Mouse (Mus musculus) left cerebral cortex, postnatal 10 days (tissue): Measurements from ENCODE around the gene Gm14137. TPM values are rescaled to one million over a fixed set of nuclear protein-coding genes. Genes with fewer than 3 reads are reported as not detected.

Experiments used
- DNase-seq, 2 experiments: peaks; one replicate each; pipeline ENCODE4 v3.0.0; 2021 to 2022; ENCODE audit warnings: low spot score in 2 of 2, mixed read lengths in 1 of 2; ENCODE audit errors: extremely low spot score in 1 of 2
- intact Hi-C: fragments of 180-260 bp; cut with DNase I; formaldehyde crosslinking; loops from one replicate; pipeline ENCODE4 v1.15.1; 2025
- total RNA-seq, 2 experiments: library from RNA; stranded (reverse); gene quantifications; 2 replicates each; pipeline ENCODE4 v1.2.3; 2021

Gm14137 gene
- total RNA-seq, 2 experiments from 2014 or later = not detected

DNA sequence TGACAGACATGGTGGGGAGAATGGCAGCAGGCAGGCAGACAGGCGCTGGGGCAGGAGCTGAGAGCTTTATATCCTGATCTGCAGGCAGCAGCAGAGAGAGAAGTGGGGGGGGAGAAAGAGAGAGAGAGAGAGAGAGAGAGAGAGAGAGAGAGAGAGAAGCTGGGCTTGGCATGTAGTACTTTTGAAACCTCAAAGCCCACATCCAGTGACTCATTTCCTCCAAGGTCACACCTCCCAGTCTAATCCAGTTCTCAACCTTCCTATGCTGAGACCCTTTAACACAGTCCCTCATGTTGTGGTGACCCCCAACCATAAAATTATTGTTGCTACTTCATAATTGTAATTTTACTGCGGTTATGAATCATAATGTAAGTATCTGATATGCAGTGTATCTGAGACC is 4.0 kb upstream of the Gm14137 start:
- intact Hi-C loops = no loop called here
- no peak for DNase-seq

DNA sequence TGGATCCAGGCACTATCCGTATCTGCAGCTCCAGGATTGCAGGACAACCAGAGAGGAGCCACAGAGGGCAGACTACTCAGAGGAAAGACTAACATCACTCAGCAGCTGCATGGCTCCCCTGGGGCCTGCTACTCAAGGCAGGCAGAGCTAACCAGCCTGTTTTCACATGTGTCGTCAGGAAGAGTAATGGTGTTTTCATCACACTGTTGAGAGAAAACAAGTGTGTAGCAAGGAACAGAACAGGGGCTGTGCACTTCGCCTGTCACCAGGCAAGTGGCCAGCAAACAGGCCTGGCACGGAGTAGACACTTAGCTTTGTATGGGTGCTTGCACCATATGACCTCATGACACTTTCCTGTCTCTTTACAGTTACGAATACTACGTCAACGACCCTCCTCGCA is 2.7 kb upstream of the Gm14137 start:
- intact Hi-C loops = no loop called here
- DNase-seq = no peak

DNA sequence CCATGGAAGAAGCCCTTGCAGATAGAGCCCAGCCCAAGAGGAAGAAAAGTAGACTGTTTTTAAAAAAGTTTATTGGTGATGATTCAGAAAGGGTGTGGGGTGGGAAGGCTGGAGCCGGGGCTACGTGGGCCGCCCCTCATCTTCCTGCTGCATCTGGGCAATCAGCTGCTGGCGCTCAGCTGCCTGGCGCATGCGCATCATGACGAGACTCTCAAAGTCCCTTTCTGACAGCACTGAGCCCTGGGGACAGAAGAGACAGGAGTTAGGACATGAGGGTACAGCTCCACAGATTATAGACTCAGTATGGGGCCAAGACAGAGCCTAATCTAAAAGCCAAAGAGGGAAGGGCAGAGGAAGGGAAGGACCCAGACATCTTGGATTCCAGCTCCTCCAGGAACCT is 1.9 kb upstream of the Gm14137 start:
- intact Hi-C loops = no loop called here
- no peak for DNase-seq

DNA sequence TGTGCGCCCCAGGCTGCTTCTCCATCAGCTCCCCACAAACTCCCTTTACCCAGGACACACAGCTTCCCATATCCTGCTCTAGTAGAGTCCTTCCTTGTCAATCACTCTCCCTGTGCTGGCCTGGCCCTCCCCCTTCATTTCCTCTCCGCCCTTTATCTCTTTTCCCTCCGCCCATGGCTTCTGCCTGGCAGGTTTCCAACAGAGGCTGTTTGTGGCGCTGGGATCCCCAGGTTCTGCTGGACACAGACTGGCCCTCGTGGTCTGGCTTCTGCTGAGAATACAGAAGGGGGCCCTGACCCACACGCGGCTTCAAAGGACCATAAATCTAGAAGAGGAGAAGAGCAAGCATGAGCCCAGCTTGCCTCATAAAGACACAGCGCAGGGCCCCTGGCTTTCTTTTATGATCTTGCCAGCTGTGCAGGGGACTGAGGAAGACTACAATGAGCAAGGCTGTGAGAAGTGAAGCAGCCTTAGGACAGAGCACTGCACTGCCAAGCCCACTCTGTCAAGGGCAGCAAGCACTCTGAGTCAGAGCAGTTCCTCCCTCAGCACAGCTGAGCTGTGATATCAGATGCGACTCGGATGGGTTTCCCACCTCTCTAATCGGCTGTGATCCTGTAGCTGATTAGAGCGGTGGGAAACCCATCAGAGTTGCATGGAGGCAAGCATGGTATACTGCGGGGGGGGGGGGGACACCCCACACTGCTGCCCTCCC is 1.3 kb upstream of the Gm14137 start:
- intact Hi-C loops = no loop called here
- DNase-seq = peak in 1 of 2 experiments; percentile 85

DNA sequence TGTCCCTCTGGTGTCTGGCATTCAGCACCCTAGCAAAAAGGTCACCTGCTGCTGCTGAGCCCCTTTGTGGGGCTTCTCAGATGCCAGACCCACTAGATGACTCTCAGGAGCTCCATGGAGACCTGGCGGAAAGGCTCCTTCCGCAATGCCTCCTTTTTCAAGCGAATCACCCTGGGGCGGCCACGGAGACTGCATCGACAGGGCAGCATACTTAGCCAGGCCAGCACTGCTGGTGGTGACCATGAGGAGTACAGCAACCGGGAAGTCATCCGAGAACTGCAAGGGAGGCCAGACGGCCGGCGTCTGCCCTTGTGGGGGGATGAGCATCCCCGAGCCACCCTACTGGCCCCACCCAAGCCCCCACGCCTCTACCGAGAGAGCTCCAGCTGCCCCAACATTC is 557 bp downstream of the Gm14137 start:
- intact Hi-C loops = no loop called here
- DNase-seq = no peak

DNA sequence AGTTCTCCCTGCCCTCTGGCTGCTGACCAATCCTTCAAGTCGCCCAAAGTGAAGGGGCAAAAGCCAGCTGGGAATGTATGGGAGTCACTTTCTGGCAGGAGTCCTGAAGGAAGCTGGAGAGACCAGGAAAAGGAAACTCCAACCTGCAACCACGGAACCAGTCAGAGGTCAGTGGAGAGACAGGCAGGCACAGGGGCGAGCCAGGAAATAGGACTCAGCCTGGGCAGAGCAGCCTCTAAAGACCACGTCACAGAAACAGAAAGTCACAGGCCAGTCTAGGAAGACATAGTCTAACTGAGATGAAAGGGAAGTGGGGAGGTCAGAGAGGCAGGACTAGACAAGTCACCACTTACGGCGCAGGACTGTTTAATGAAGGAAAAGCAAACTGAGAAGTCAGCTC is 1.3 kb downstream of the Gm14137 start:
- intact Hi-C loops = no loop called here

DNA sequence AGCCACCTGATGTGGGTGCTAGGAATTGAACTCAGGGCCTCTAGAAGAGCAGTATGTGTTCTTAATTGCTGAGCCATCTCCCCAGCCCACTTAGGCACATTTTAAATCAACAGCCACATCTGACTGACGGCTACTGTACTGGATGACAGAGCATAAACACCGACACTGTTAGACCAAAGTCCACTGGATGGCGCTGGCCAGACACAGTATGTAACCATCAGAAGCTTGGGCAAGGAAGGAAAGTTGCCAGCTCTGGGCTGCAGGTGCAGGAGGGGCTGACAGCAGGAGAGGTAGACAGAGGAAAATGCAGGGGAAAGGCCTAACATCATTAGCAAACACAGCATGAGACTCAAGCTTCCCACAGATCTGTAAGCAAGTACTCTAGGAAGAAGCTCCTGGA is 2.5 kb downstream of the Gm14137 start:
- intact Hi-C loops = no loop called here
- DNase-seq = no peak

More for the DNA sequence above, 1.3 kb downstream of the Gm14137 start:
- no peak for DNase-seq

DNA sequence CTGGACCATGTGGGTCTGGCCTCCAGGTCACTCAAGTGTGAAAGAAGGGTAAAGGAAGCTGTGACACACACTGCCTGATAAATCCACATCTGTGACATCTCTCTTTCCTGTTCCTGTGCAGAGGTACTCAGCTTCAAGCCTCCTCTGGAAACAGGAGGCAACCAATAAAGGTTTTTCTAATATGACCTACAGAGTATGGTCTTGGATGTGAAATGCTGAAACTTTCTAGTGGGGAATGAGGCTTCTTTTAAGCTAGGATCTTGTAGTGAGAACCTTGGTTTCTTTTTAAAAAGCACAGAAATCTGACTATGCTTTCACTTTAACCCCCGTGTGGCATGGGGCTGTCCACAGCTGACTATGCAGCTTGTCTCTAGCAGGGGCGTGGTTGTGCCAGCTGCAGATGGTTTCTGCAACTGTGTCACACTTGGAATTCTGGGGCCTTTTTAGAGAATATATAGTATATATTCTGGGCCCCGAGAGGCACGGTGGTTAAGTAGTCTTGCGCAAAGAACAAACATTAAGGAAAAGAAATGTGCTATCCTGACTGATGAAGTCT is 3.2 kb downstream of the Gm14137 start:
- intact Hi-C loops = no loop called here
- no peak for DNase-seq

DNA sequence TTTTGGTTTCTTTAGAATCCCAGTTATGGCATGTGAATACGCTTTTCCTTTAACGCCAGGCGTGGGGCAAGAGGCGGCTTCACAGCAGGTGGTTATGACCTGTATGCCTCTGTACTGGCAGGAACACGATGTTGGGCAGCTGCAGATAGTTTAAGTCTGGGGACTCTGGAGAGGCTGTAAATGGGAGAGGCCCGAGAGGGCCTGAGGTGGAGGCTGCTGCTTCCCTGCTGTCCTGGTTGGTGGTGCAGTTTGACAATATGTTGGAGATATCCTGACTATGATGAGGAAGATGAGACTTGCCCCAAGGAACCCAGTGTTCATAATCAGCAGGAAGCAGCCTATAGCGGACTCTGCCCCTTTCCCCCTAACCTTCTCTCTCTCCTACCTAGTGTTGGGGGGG is 8.6 kb downstream of the Gm14137 start:
- DNase-seq = no peak
- intact Hi-C loops = loop anchor here (10.0 kb wide), 1 partner anchor 138 kb away; the partner anchor contains the start of gene Knl1

DNA sequence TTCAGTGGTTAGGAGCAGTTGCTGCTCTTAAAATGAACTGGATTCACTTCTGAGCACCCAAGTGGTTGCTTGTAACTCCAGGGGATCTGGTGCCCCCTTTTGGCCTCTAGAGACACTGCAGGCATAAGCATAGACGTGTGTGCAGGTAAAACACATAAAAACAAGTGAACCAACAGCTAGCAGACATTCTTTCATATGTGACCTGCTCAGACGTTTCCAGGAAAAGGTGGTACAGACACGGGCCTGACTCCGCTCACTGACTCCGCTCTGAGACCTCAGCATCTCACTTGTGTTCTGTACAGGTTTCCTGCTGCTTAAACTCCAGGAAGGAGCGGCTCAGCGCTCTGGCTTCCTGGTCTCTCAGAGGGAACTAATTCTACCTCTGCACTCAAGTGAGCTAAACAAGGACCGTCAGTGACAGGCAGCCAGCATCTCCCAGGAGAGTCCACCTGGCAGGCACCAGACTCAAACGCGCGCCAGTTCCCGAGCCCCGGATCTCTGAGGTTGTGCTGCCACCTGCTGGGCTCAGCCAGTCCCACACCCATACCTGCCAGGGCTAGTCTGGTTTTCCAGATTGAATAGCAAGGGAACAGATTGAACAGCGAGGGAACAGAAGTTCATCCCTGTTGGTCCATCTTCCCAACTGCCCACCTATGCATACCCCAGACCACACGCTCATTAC is 14.9 kb downstream of the Gm14137 start:
- peak; percentile 71 to 82 for DNase-seq
- intact Hi-C loops = loop anchor here (2.0 to 10.0 kb wide), 2 partner anchors 32 to 144 kb away; partner anchors contain the start of genes Knl1 and Rmdn3

DNA sequence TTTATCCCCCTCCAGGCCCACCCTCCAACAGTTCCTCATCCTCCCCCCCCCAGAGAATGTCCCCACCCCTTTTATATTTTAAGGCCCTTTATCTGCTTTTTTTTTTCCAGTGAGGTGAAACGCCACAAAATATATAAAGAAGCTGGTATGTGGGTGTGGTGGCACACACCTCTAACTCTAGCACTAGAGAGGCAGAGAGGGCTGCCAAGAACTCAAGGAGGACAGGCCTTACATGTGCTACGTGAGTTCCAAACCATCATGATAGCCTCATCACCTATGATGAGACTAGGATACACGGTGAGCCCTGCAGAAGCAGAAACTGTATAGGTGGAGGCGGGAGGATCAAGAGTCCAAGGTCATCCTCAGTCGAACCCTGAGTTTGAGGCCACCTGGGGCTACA is 16.7 kb downstream of the Gm14137 start:
- no peak for DNase-seq
- intact Hi-C loops = no loop called here

DNA sequence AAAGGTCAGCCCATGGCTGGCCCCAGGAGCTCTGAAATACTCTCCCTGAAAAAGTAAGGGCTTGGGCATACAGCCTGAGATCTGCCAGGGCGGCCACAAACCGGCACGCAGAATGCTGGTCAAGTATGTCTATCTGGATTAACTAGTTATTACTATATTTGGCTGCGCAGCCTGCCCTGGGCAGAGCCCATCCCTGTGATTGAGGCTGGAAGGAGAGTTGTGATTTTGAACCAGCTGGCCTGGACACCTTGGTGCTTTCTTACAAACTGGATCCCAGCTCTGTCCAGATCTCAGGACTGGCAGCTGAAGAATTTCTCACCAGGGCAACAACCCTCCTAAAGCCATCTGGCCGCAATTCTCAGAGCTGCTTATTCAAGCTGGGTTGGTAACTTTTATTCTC is 19.8 kb downstream of the Gm14137 start:
- intact Hi-C loops = no loop called here
- DNase-seq = no peak

DNA sequence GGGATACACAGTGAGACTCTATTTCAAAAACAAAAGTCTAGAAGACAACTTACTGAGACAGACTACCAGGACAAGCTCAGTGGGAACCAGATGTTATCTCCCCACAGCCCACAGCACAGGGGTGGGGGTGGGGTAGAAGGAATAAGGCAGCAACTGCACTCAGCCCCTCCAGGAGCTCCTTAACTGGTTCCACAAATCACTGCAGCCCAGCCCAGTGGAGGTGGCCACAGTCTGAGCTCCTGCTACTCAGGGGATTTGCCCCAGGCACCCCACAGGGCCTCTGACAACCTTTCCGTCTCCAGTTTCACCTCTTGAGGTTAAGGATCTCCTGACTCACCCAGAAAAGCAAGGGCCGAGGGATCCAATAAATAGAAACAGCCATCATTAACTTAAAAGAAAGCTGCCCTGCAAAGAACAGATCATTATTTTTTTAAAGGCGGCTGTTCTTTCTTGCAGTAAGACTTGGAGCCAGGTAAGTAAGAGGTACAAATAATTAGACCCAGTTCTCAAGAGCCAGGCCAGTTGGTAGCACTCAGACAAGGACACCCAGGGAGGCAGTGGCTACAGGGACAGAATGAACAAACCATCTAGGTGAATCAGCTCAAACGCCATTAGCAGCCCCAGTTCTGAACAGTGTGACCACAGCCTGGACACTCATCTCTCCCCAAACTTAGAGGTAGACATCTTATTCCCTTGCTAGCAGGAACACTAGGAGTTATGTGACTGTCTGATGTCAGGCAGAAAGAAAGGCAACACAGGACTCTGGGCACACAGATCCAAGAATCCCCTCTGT is 22.2 kb downstream of the Gm14137 start:
- intact Hi-C loops = no loop called here
- no peak for DNase-seq

DNA sequence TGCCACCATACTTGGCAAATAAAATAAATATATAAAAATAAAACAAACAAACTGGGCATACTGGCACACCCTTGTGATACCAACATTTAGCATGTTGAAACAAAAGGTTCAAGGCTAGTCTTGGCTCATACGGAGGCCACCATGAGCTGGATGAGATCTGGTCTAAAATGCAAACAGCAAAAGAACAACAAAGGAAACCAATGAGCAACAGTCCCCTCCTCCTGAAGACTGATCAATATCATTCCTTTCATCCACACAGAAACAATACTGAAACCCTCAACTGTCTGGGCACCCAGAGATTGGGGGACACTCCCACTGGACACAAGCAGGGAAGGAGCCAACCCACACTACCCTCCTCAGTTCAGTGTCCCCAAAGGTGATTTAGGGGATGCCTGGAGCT is 23.2 kb downstream of the Gm14137 start:
- intact Hi-C loops = no loop called here
- DNase-seq = no peak

DNA sequence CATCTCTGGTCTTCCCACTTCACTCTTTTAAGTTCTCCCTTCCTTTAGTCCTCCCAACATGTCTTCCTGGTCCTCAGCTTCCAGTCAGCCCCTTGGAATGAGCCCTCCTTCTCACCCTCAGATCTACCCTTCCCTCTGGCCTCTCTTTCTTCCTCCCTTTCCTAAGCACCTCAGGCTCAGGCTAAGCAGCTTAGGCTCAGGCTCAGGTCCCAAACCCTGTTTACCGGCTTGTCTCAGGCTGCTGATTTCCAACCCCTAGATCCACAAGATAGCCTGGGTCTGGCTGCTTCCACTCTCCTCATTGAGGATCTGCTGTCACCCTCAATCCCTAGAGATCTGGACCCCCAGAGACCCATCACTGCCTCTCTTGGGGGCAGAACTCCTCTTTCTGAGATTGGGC is 23.7 kb downstream of the Gm14137 start:
- no peak for DNase-seq
- intact Hi-C loops = no loop called here

DNA sequence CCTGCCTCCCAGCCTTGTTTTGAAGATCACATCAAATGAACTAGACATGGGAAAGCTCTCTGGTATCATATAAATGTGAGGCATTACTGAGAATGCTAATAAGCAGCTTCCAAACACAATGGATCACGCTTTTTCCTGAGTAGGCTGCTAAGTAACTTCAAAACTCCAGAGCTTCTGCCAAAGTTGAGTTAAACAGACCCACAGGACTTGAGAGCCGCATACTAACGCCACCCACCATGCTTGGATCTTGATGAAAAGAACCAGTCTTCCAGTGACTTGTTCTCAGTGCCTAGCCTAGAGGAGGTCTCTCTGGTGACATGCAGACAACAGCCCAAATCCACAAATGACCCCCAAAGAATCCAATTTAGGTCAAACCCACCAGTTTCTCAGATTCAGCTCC is 24.6 kb downstream of the Gm14137 start:
- intact Hi-C loops = no loop called here
- DNase-seq = no peak

DNA sequence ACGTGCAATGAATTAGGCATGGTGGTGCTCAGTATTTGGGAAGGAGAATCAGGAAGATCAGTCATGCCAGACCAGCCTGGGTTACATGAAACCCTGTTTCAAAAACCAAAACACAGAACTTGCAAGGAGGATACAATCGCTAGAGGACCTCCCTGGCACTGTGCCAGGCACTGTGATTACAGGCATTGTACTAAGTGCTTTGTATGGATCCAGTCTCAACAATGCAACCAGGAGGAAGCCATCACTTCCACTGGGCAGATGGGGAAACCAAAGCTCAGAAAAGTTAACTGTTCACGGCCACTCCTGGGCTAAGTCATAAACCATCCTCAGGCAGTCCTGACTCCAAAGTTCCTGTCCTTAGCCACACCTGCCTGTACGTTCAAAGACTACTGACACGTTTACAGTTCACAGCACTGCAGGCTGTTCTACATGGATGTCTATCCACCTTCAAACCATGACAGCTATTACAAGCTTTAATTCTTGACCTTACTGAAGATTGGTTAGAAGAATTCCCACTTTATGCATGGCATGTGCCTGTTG is 28.7 kb downstream of the Gm14137 start:
- DNase-seq = peak in 1 of 2 experiments; percentile 74
- intact Hi-C loops = no loop called here

DNA sequence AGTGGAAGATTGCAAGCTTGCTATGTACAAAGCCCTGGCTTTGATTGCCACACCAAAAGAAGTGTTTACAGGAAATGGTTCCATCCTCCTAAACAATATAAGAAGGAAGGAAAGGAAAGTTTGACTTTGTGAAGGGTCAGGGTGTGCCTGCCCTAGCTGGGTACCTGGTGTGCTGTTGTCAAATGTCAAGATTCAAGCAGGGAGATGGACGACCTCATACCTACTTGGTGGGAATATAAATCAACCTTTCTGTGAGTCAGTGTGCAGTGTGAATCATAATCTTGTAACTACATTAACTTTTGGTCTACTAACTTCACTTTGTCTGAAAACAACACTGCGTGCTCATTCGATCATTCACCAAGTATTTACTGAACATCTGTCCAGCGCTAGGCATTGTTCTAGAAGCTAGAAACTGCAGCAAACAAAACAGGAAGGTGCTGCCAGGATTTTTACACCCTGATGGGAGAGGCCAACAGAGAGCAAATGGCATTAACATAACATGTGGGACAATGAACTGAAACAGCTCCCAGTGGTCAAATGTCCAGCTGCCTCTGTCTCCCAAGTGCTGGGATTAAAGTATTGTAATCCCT is 29.7 kb downstream of the Gm14137 start:
- no peak for DNase-seq
- intact Hi-C loops = no loop called here

DNA sequence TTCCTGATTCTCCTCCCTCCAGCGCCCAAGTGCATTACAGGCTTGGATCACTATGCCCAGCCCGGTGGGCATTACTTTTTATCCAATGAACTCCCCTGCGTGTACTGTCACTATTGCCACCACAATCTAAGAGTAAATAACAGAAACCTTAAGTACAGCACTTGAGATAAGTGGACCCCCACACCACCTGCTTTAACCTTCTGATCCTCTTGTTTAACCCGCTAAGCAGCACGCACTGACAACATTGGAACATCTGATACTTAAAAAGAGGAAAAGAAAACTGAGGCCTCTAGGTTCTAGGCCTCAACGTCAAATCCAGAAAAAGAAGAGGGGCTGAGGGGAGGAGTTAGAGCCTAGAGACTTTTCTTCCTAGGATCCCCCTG is 33.6 kb downstream of the Gm14137 start:
- intact Hi-C loops = no loop called here
- no peak for DNase-seq
